Mouse (Mus musculus) forebrain, embryonic 15.5 days (tissue): ENCODE data around the gene Csn1s2b. TPM values are rescaled to one million over a fixed set of nuclear protein-coding genes. Genes with fewer than 3 reads are reported as not detected.
"Not testable (repeated sequence)": the region's sequence is repeated elsewhere in the genome, so short reads cannot be mapped to it uniquely, and the experiment has no call there.

Experiments used
- ATAC-seq: fragments of 200-750 bp; cut with Nextera tagmentation; replicated peaks from 2 replicates; pipeline ENCODE4 v1.8.0; 2017; ENCODE audit warnings: mild to moderate bottlenecking, moderate TSS enrichment, moderate library complexity
- H3K27ac ChIP-seq: fragments of 300-500 bp; sonication (generic); replicated peaks from 2 replicates; pipeline ENCODE4 v1.5.1; 2015; ENCODE audit warnings: mild to moderate bottlenecking, inconsistent platforms
- H3K27me3 ChIP-seq: fragments of 300-500 bp; sonication (generic); 2 replicates; pipeline ENCODE4 v1.6.1; 2015; ENCODE audit warnings: inconsistent platforms
- H3K36me3 ChIP-seq: fragments of 300-500 bp; sonication (generic); 2 replicates; pipeline ENCODE4 v1.6.1; 2015; ENCODE audit warnings: mild to moderate bottlenecking, inconsistent platforms
- H3K4me1 ChIP-seq: fragments of 300-500 bp; sonication (generic); 2 replicates; pipeline ENCODE4 v1.6.1; 2015; ENCODE audit warnings: inconsistent platforms
- H3K4me2 ChIP-seq: fragments of 300-500 bp; sonication (generic); replicated peaks from 2 replicates; pipeline ENCODE4 v1.6.1; 2015; ENCODE audit warnings: mild to moderate bottlenecking, inconsistent platforms
- H3K4me3 ChIP-seq: fragments of 300-500 bp; sonication (generic); 2 replicates; pipeline ENCODE4 v1.5.1; 2015; ENCODE audit warnings: mild to moderate bottlenecking, inconsistent platforms
- H3K9ac ChIP-seq: fragments of 300-500 bp; sonication (generic); replicated peaks from 2 replicates; pipeline ENCODE4 v1.6.1; 2015; ENCODE audit warnings: mild to moderate bottlenecking, inconsistent platforms
- H3K9me3 ChIP-seq: fragments of 300-500 bp; sonication (generic); 2 replicates; pipeline ENCODE4 v1.6.1; 2016; ENCODE audit warnings: inconsistent platforms
- WGBS: fragments of 180-500 bp; shearing (Covaris S2); methylation state at CpG from one replicate; pipeline ENCODE4 v1.1.7; 2015; ENCODE audit warnings: mixed read lengths; 5-methylcytosine and 5-hydroxymethylcytosine counted together
- polyA plus RNA-seq: library from polyadenylated mRNA; unstranded; fragments of >200 nt; fragmentation: Nextera tagmentation; extraction: Ambion mirVana; gene quantifications from 2 replicates; pipeline ENCODE4 v1.2.1, GENCODE M21; 2015

Csn1s2b gene
- polyA plus RNA-seq, result not detected in 2 replicates

DNA sequence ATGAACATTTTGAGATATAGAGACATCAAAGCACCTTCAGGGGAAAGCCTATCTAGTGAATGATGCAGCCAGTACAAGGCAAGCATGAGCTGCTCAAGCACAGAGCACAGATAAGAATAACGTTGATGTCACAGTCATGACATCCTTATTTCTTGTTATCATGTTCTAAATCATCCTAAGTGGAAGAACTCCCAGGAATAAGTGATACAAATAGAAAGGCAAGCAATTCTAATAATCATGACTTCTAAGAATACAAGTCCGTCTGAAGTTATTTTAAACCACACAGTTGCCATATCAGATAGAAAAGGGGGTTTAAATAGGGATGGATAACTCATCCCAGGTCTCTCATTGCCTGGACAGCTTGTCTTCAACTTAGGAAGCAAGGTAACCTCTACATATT, at the start of gene Csn1s2b:
Gene Csn1s2b (plus strand): TSS at position 301 of the 400 bp plus-strand sequence.
- no peak within 1 kb of the TSS for H3K4me3 ChIP-seq
- 84% methylated on average over 2 of the region's 2 CpGs for WGBS
- no peak for ATAC-seq

DNA sequence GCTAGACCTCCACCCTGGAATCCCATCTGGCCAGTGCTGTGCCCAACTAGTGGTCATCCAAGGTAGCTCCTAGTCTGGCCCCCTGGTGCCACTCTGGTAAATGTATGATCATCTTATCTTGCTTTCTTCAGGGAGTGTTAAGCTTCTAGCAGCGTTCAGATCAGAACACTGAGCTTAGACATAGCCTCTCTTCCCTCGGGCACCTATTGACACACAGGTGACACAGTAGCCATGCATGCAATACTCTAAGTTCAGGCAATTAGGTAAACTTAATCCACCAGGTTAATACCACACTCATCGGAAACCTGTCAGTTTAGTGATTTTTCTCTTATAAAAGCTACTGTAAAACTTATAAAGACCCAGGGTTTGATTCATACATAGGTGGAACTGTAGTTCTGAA, 43.3 kb upstream of the Csn1s2b start:
- Histone ChIP-seq H3K9ac (no peak overlapping the region), H3K9me3 (no peaks in the 10 kb centered on the region), H3K4me2 (no peak overlapping the region), H3K36me3 (no peaks in the 10 kb centered on the region), H3K4me3 (no peak overlapping the region), H3K27ac (no peak overlapping the region), H3K27me3 (no peaks in the 10 kb centered on the region), H3K4me1 (no peaks in the 10 kb centered on the region)
- 89% methylated on average over 3 of the region's 3 CpGs for WGBS
- ATAC-seq, result no peak

More for the DNA sequence above, at the start of gene Csn1s2b:
- H3K27me3 ChIP-seq, result no peaks in the 10 kb centered on the region
- H3K9ac ChIP-seq, result no peak within 1 kb of the TSS
- H3K4me1 ChIP-seq, result no peaks in the 10 kb centered on the region
- no peaks in the 10 kb centered on the region for H3K36me3 ChIP-seq
- no peak within 1 kb of the TSS for H3K27ac ChIP-seq
- no peaks in the 10 kb centered on the region for H3K9me3 ChIP-seq
- no peak within 1 kb of the TSS for H3K4me2 ChIP-seq

DNA sequence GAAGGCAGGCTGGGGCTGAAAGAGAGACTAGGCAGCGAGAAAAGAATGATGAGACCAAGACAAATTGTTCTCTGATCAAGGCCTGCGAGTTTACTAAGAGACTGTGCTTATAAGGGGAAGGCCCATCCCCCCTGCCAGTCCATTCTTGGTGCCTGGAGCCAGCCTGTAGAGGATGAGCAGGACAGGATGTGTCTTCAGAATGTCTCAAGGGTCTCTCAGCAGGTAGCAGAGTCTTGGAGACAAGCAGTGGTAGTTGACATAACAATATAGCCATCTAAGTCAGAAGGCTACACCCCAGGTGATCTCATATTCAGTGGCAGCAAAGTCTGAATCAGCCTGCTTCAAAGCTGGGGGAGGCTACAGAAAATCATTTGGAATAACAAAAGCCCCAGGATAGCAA, 35.7 kb upstream of the Csn1s2b start:
- H3K36me3 ChIP-seq, H3K9ac ChIP-seq, H3K4me2 ChIP-seq, H3K4me1 ChIP-seq, ATAC-seq, H3K9me3 ChIP-seq, H3K4me3 ChIP-seq, H3K27me3 ChIP-seq, H3K27ac ChIP-seq: not testable (repeated sequence)
- WGBS, result 56% methylated on average over 2 of the region's 2 CpGs

DNA sequence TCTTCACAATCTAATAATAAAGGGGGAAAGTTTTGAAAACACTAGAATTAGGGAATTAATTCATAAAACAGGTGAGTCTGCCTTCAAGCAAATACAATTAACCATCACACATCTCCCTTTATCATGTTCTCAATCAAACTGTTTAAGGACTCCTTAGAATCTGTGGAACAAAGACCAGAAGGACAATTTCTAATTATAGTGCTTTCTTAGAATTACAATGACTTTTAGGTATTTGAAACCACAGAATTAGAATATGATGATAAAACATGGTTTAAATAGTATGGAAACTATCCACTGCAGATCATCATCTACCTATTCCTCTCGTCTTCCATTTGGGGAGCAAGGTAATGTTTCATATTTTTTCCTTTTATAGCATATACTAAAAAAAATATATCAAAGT, 33.6 kb upstream of the Csn1s2b start, which contains the start of gene Csn1s2a:
Gene Csn1s2a (plus strand): TSS at position 301 of the 400 bp plus-strand sequence.
- ATAC-seq, result no peak
- 79% methylated on average over 1 of the region's 1 CpGs for WGBS
- Histone ChIP-seq H3K27ac (no peak within 1 kb of the TSS), H3K9ac (no peak within 1 kb of the TSS), H3K4me3 (no peak within 1 kb of the TSS), H3K9me3 (no peaks in the 10 kb centered on the region), H3K4me1 (no peaks in the 10 kb centered on the region), H3K4me2 (no peak within 1 kb of the TSS), H3K36me3 (no peaks in the 10 kb centered on the region), H3K27me3 (no peaks in the 10 kb centered on the region)

DNA sequence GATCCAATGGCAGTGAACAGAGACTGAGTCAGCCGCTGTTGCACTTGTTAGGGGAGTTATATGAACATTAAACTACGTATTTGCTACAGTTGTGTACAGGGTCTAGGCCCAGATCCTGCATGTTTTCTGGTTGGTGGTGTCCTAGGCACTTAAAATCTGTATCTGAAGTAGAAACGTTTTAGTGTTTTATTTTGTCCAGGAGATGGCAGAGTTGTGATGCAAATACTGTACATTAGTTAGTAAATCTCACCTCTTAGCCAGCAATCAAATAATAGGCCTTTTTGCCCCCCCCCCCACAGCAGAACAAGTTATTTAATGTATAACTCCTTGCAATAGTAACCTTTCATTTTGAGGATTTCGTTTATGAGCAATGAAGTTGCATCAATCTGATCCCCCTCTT, 25.2 kb upstream of the Csn1s2b start:
- 56% methylated on average over 4 of the region's 4 CpGs for WGBS
- Histone ChIP-seq H3K9me3 (no peaks in the 10 kb centered on the region), H3K4me3 (no peak overlapping the region), H3K4me2 (no peak overlapping the region), H3K4me1 (no peaks in the 10 kb centered on the region), H3K36me3 (no peaks in the 10 kb centered on the region), H3K27me3 (no peaks in the 10 kb centered on the region), H3K27ac (no peak overlapping the region), H3K9ac (no peak overlapping the region)
- ATAC-seq, result 0 out of 2 replicates have a peak, but pooled peaks have one; percentile 11

DNA sequence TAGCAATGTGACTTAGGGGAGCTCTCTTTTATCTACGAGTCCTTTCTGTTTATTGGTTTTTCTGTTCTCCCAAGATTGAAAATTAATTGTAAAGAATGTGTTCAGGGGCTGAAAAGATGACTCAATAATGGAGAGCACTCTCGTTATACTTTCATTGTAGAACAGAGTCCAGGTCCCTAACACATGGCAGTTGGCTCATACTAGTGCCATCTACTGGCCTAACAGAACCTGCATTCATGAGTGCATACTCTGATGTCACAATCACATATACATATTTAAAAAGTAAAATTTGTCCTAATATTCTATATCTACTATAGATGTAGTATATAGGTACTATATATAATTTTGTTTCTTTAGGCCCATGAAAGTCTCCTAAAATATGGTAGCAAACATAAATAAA, 1.4 kb downstream of the Csn1s2b start:
- no peaks in the 10 kb centered on the region for H3K36me3 ChIP-seq
- H3K4me3 ChIP-seq, result no peak overlapping the region
- no peak overlapping the region for H3K4me2 ChIP-seq
- no peaks in the 10 kb centered on the region for H3K27me3 ChIP-seq
- no peak overlapping the region for H3K27ac ChIP-seq
- H3K9ac ChIP-seq, result no peak overlapping the region
- H3K4me1 ChIP-seq, result no peaks in the 10 kb centered on the region
- ATAC-seq, result no peak
- WGBS, result 46% methylated on average over 2 of the region's 2 CpGs
- H3K9me3 ChIP-seq, result no peaks in the 10 kb centered on the region

DNA sequence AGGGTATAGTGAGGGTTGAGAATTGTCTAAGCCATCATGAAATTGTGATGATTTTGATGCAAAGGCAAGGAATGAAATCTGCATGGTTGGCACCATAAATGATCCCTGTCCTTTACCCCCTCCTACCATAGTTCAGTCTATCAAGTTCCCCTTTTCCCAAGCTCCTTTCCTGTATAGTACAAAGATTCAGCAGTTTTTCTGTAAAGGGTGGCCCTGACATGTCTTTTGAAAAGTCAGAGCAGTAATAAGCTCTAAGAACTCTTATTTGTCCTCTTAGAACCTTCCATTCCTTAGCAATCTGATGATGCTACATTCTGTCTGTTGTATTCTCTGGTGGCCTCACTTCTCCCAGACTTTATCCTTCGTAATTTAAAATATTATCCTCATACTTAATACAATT, 17.5 kb downstream of the Csn1s2b start, which contains the start of gene Prr27:
Gene Prr27 (plus strand): TSS at position 301 of the 400 bp plus-strand sequence.
- Histone ChIP-seq H3K4me2 (no peak within 1 kb of the TSS), H3K27ac (no peak within 1 kb of the TSS), H3K9ac (no peak within 1 kb of the TSS), H3K27me3 (no peaks in the 10 kb centered on the region), H3K9me3 (no peaks in the 10 kb centered on the region), H3K36me3 (no peaks in the 10 kb centered on the region), H3K4me3 (no peak within 1 kb of the TSS), H3K4me1 (no peaks in the 10 kb centered on the region)
- WGBS, result 70% methylated on average over 1 of the region's 1 CpGs
- no peak for ATAC-seq

DNA sequence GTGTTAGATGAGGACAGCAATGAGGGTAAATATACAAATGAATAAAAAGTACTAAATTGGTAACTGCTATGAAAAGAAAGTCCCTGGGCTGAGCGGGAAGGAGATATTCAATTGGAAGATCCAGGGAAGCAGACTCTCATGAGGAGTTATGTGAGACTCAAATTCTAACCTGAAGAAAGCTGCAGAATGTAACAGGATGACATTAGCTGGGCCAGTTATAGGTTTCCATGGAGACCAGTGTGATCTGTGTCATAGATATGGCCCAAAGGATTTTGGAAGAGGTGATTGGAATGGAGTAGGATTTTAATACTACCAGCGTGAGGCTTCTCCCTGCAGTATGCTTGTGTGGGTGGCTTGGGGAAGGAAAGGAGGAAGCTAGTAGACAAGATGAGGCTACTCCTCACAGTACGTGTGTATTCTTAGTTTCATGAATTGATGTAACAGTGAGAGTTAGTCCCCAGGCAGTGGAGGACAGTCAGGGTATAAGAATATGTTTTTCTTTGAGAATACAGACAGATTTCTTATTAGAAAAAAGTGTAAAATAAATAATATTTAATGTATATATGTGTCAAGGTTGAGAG, 47.3 kb downstream of the Csn1s2b start:
- Histone ChIP-seq H3K4me3 (no peak overlapping the region), H3K4me1 (no peaks in the 10 kb centered on the region), H3K4me2 (no peak overlapping the region), H3K27ac (no peak overlapping the region), H3K9me3 (no peaks in the 10 kb centered on the region), H3K27me3 (no peaks in the 10 kb centered on the region), H3K36me3 (no peaks in the 10 kb centered on the region), H3K9ac (no peak overlapping the region)
- ATAC-seq, result no peak
- WGBS, result 86% methylated on average over 3 of the region's 3 CpGs

DNA sequence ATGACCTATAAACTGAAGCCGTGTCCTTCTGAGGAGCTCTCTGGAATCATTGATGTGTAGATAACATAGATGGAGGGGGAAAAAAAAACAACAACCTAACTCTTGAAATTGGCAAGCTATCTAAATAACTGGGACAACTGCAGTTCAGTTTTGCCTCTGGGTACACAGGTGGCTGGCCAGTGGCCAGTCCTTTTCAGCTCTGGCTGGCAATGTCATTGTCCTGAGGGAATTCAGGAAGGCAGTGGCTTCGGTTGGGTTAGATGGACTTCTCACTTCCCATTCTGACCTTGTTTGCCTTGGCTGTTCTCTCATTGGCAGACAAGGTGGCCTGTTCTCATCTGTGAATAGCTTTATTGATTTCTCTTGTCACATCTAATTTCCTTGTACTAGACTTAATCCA, 62.2 kb downstream of the Csn1s2b start:
- Histone ChIP-seq H3K4me2 (no peak overlapping the region), H3K36me3 (no peaks in the 10 kb centered on the region), H3K27ac (no peak overlapping the region), H3K9ac (no peak overlapping the region), H3K27me3 (no peaks in the 10 kb centered on the region), H3K9me3 (no peaks in the 10 kb centered on the region), H3K4me3 (no peak overlapping the region), H3K4me1 (no peaks in the 10 kb centered on the region)
- WGBS, result 59% methylated on average over 2 of the region's 2 CpGs
- ATAC-seq, result no peak

DNA sequence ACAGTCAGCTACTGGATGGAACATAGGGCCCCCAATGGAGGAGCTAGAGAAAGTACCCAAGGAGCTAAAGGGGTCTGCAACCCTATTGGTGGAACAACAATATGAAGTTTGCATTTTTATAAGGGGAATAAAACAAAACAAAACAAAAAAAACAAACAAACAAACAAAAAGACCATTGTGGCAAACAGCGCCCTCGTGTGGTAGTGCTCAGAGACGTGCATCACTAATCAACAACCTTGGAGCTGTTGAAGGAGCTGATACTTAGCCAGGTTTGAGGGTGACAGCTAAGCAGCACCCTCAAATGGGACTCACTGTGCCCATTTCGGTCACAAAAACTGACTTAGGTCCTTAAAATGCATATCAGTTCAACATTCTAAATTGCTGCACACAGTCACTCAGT, 63.5 kb downstream of the Csn1s2b start:
- 38% methylated on average over 4 of the region's 4 CpGs for WGBS
- Histone ChIP-seq H3K27ac (no peak overlapping the region), H3K9ac (no peak overlapping the region), H3K9me3 (no peaks in the 10 kb centered on the region), H3K4me3 (no peak overlapping the region), H3K4me2 (no peak overlapping the region), H3K36me3 (no peaks in the 10 kb centered on the region), H3K4me1 (no peaks in the 10 kb centered on the region), H3K27me3 (no peaks in the 10 kb centered on the region)
- no peak for ATAC-seq

Other genes starting within 250 kb of the Csn1s2b start
- not detected in 2 replicates for gene Sult1d1, start 239.1 kb upstream of the Csn1s2b start, polyA plus RNA-seq
- not detected in 2 replicates for gene Sult1e1, start 216.5 kb upstream of the Csn1s2b start, polyA plus RNA-seq
- gene Csn1s1, start 141.9 kb upstream of the Csn1s2b start, polyA plus RNA-seq, result not detected in 2 replicates
- not detected in 2 replicates for gene Csn2, start 108.5 kb upstream of the Csn1s2b start, polyA plus RNA-seq
- gene Csn1s2a, start 33.5 kb upstream of the Csn1s2b start, polyA plus RNA-seq, result not detected in 2 replicates
- not detected in 2 replicates for gene Prr27, start 17.6 kb downstream of the Csn1s2b start, polyA plus RNA-seq
- not detected in 2 replicates for gene Odam, start 76.9 kb downstream of the Csn1s2b start, polyA plus RNA-seq
- not detected in 2 replicates for gene Csn3, start 117.5 kb downstream of the Csn1s2b start, polyA plus RNA-seq
- not detected in 2 replicates for gene 2310003L06Rik, start 161.4 kb downstream of the Csn1s2b start, polyA plus RNA-seq
- not detected in 2 replicates for gene Gm28434, start 161.4 kb downstream of the Csn1s2b start, polyA plus RNA-seq
- not detected in 2 replicates for gene Cabs1, start 171.4 kb downstream of the Csn1s2b start, polyA plus RNA-seq
- not detected in 2 replicates for gene Smr3a, start 194.5 kb downstream of the Csn1s2b start, polyA plus RNA-seq